Mouse (Mus musculus): Measurements from ENCODE around the gene Gm14399.
"Not testable (repeated sequence)": the region's sequence is repeated elsewhere in the genome, so short reads cannot be mapped to it uniquely, and the experiment has no call there.

- not testable (repeated sequence) for TF ChIP-seq CTCF (IDR thresholded peaks at IDR 0.05; ENCODE audit: low read depth); EP300 (optimal IDR thresholded peaks at IDR 0.05)
These were observed 31.2 kb upstream of the Gm14399 start for GRCm38 (mm10) chr2:175172906-175173595.

All from stomach, postnatal 0 days (tissue).